Mouse (Mus musculus) intestine, embryonic 16.5 days (tissue): ENCODE results near the gene Bcam. TPM values are rescaled to one million over a fixed set of nuclear protein-coding genes. Genes with fewer than 3 reads are reported as not detected.

Experiments used
- ATAC-seq: fragments of 200-750 bp; cut with Nextera tagmentation; 2 replicates; pipeline ENCODE4 v1.8.0; 2017; ENCODE audit warnings: moderate TSS enrichment, moderate library complexity
- H3K27ac ChIP-seq: fragments of 300-500 bp; sonication (generic); 2 replicates; pipeline ENCODE4 v1.5.1; 2014; ENCODE audit warnings: mild to moderate bottlenecking, low read length
- H3K27me3 ChIP-seq: fragments of 300-500 bp; sonication (generic); replicated peaks from 2 replicates; pipeline ENCODE4 v1.6.1; 2014; ENCODE audit warnings: low read length, control low read depth, mixed read lengths; ENCODE audit not compliant: control insufficient read depth, insufficient read depth
- H3K36me3 ChIP-seq: fragments of 300-500 bp; sonication (generic); 2 replicates; pipeline ENCODE4 v1.6.1; 2014; ENCODE audit warnings: low read length, control low read depth; ENCODE audit not compliant: control insufficient read depth, insufficient read depth
- H3K4me1 ChIP-seq: fragments of 300-500 bp; sonication (generic); 2 replicates; pipeline ENCODE4 v1.6.1; 2014; ENCODE audit warnings: low read length, control low read depth, mixed read lengths; ENCODE audit not compliant: control insufficient read depth, insufficient read depth
- H3K4me2 ChIP-seq: fragments of 300-500 bp; sonication (generic); 2 replicates; pipeline ENCODE4 v1.6.1; 2014; ENCODE audit warnings: low read depth, low read length, control low read depth
- H3K4me3 ChIP-seq: fragments of 300-500 bp; sonication (generic); 2 replicates; pipeline ENCODE4 v1.5.1; 2014; ENCODE audit warnings: mild to moderate bottlenecking, low read length
- H3K9ac ChIP-seq: fragments of 300-500 bp; sonication (generic); 2 replicates; pipeline ENCODE4 v1.6.1; 2014; ENCODE audit warnings: low read depth, low read length
- H3K9me3 ChIP-seq: fragments of 300-500 bp; sonication (generic); 2 replicates; pipeline ENCODE4 v1.6.1; 2016; ENCODE audit warnings: low read length, control low read depth; ENCODE audit not compliant: control insufficient read depth
- WGBS: fragments of 180-500 bp; shearing (Covaris S2); extraction: QIAGEN DNeasy Blood & Tissue Kit; methylation state at CpG from one replicate; pipeline ENCODE4 v1.1.7; 2014; 5-methylcytosine and 5-hydroxymethylcytosine counted together
- polyA plus RNA-seq: library from polyadenylated mRNA; unstranded; fragments of >200 nt; fragmentation: Nextera tagmentation; extraction: Ambion mirVana; gene quantifications from 2 replicates; pipeline ENCODE4 v1.2.1, GENCODE M21; 2015

Gene Bcam
- polyA plus RNA-seq, 1 experiment from 2014 or later = 58.7 TPM

DNA sequence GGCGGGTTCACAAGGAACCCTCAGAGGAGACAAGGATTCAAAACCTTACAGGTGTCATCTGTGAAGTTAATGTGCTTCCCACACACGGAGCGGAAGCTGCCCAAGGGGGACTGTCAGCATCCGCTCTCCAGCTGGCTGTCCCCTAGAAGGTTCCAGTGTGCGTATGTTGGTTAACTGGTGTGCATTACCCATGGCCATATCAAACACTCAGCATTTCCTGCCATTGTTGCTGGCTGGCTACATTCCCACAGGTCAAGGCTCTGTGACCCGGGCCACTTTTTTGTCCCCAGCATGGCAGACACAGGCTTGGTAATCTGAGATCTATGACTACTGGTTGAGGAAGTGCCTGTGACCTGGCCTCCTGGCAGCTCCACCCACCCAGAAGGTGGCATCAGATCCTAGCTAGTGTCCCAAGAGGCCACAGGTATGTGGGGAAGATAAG lies 48.0 kb downstream of the Bcam start:
- peaks cover 15% of the 10 kb centered on the region for H3K9me3 ChIP-seq
- H3K27me3 ChIP-seq = no peaks in the 10 kb centered on the region
- peak overlapping the region; percentile 34 for H3K27ac ChIP-seq
- WGBS = 89% methylated on average over 6 of the region's 6 CpGs
- H3K4me2 ChIP-seq = no peak overlapping the region
- peak; percentile 36 for ATAC-seq
- no peak overlapping the region for H3K9ac ChIP-seq
- no peak overlapping the region for H3K4me3 ChIP-seq
- peaks cover 38% of the 10 kb centered on the region for H3K36me3 ChIP-seq
- 0 out of 2 replicates have a peak, but pooled peaks cover 4% of the 10 kb centered on the region for H3K4me1 ChIP-seq

GRCm38 (mm10) chr7:19719200-19719599 lies 51.6 kb downstream of the Bcam start:
- Histone ChIP-seq H3K4me1 (peaks cover 10% of the 10 kb centered on the region), H3K9me3 (peaks cover 15% of the 10 kb centered on the region), H3K36me3 (peaks cover 17% of the 10 kb centered on the region), H3K9ac (no peak overlapping the region), H3K27me3 (no peaks in the 10 kb centered on the region), H3K4me2 (no peak overlapping the region), H3K27ac (no peak overlapping the region), H3K4me3 (no peak overlapping the region)
- ATAC-seq = no peak
- WGBS = 90% methylated on average over 4 of the region's 4 CpGs

GRCm38 (mm10) chr7:19718297-19718952 lies 52.4 kb downstream of the Bcam start:
- H3K4me1 ChIP-seq = peaks cover 18% of the 10 kb centered on the region
- no peaks in the 10 kb centered on the region for H3K27me3 ChIP-seq
- peaks cover 15% of the 10 kb centered on the region for H3K9me3 ChIP-seq
- WGBS = 88% methylated on average over 5 of the region's 5 CpGs
- H3K36me3 ChIP-seq = peaks cover 22% of the 10 kb centered on the region
- ATAC-seq = no peak
- H3K9ac ChIP-seq = no peak overlapping the region
- H3K4me3 ChIP-seq = no peak overlapping the region
- no peak overlapping the region for H3K4me2 ChIP-seq
- H3K27ac ChIP-seq = no peak overlapping the region

- Histone ChIP-seq H3K4me3 (no peak overlapping the region), H3K36me3 (peaks cover 27% of the 10 kb centered on the region), H3K27ac (no peak overlapping the region), H3K27me3 (no peaks in the 10 kb centered on the region), H3K9ac (no peak overlapping the region), H3K4me1 (peaks cover 18% of the 10 kb centered on the region), H3K4me2 (no peak overlapping the region), H3K9me3 (peaks cover 15% of the 10 kb centered on the region)
- ATAC-seq = no peak
- WGBS = 88% methylated on average over 4 of the region's 4 CpGs
Observed at GRCm38 (mm10) chr7:19717346-19717745, 53.5 kb downstream of the Bcam start.

DNA sequence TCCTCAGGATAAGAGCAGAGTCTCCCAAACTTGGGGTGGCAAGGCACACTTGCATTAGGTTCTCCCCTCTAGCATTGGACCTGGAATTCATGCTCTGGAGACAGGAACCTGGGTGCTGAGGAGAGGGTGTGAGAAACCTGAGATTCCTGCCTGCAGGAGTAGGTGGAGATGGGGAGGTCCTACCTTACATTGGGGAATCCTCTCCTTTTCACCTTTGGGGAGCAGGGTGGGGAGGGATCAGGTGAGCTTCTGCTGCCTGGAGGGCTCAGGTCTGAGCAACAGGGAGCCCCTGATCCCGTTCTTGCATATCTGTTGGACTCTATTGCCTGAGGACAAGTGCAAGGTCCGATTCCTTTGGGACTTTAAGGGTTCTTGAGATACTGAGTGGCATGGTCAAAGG lies 54.0 kb downstream of the Bcam start:
- Histone ChIP-seq H3K36me3 (peaks cover 27% of the 10 kb centered on the region), H3K27me3 (no peaks in the 10 kb centered on the region), H3K4me1 (peaks cover 18% of the 10 kb centered on the region), H3K4me3 (peak overlapping the region; percentile 45; the same call in 1 of the 2 replicates), H3K9me3 (peaks cover 12% of the 10 kb centered on the region), H3K9ac (0 out of 2 replicates have a peak overlapping the region, but pooled peaks have one; percentile 15), H3K27ac (0 out of 2 replicates have a peak overlapping the region, but pooled peaks have one; percentile 22), H3K4me2 (peak overlapping the region; percentile 71; the same call in 1 of the 2 replicates)
- ATAC-seq = no peak
- WGBS = 86% methylated on average over 2 of the region's 2 CpGs

DNA sequence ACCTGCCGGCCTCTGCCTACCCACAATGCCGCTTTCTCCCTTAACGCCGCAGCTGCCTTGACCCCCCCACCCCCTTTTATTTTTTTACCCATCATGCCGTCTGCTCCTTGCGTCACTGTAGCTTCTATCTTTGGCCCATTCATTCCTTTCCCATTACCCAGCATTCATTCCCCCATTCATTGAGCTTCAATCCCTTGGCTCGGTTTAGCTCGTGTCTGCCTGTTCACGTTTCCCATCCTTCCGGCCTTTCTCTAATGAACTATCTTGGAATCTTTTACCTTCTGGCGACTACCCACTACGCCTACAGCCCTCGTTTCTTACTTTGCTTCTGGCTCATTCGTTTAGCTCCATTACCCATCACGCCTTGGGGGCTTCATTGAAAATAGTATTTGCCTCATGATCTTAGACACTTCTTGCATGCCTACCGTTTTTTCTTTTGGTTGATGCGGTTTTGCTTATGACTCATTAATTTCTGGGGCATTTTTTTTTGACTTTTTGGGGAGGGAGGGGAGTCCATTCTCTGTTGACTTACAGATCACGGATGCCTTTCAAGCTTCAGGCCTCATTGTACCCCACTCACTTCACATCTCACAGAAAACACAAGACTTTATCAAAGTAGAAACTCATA lies 54.6 kb downstream of the Bcam start:
- Histone ChIP-seq H3K4me1 (peaks cover 18% of the 10 kb centered on the region), H3K36me3 (peaks cover 32% of the 10 kb centered on the region), H3K9ac (peak overlapping the region; percentile 48)

DNA sequence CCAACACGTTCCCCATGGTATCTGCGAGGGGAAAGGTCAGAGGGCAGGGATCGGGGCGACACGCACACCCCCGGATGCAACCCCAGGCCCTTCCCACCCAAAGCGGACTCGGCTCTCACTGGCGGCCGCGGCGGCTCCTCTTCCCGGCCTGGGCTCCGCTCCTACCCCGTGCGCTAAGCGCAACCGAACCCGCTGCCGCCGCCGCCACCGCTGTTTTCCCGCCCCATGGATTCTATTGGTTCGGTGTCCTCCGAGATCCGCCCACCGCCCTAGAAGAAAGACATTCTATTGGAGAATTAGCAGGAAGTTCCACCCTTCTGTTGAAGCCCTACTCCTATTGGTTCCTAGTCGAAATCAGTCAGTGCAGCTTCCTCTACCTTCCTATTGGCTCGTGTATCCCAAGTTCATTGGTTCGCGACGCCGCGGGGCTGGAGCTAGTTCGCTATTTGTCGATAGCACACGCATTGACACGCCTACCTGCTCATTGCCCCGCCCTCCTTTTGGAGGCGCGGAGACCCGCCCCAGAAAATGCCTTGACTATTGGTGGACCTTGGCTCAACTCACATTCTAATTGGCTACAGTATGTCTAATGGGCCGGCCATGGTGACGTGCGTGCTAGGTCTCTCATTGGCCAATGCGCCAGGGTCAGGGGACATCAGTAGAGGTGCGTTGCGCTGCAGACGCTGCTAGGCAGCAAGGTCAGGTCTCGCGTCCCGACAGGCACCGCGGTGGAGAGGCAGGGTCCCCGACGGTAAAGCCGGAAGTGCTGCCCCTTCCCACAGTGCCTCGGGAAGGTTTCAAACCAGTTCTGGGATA lies 55.4 kb downstream of the Bcam start, which contains the start of gene Tomm40:
Gene Tomm40, minus strand, starts transcription at position 200 of the 816 bp plus-strand sequence.
- Histone ChIP-seq H3K4me2 (peak within 1 kb of the TSS; percentile 71), H3K9me3 (no peaks in the 10 kb centered on the region), H3K36me3 (peaks cover 31% of the 10 kb centered on the region), H3K4me3 (peak within 1 kb of the TSS; percentile 100), H3K4me1 (peaks cover 18% of the 10 kb centered on the region), H3K27me3 (no peaks in the 10 kb centered on the region), H3K27ac (peak within 1 kb of the TSS; percentile 84), H3K9ac (peak within 1 kb of the TSS; percentile 98)
- ATAC-seq = peak; percentile 99
- WGBS = under 1% methylated on average over 58 of the region's 59 CpGs

More for the DNA sequence above, 54.6 kb downstream of the Bcam start:
- peak overlapping the region; percentile 71 for H3K4me2 ChIP-seq
- 6% methylated on average over 18 of the region's 18 CpGs for whole genome bisulfite sequencing
- no peaks in the 10 kb centered on the region for H3K27me3 ChIP-seq
- H3K4me3 ChIP-seq = peak overlapping the region; percentile 45
- H3K9me3 ChIP-seq = peaks cover 5% of the 10 kb centered on the region
- peak overlapping the region; percentile 78 for H3K27ac ChIP-seq
- ATAC-seq = no peak

- H3K27ac ChIP-seq = peak overlapping the region; percentile 84
- peak; percentile 1; the same call in 1 of the 2 replicates for ATAC-seq
- peak overlapping the region; percentile 70 for H3K4me2 ChIP-seq
- H3K36me3 ChIP-seq = peaks cover 35% of the 10 kb centered on the region
- peak overlapping the region; percentile 98 for H3K9ac ChIP-seq
- H3K9me3 ChIP-seq = no peaks in the 10 kb centered on the region
- peaks cover 18% of the 10 kb centered on the region for H3K4me1 ChIP-seq
- under 1% methylated on average over 39 of the region's 39 CpGs for WGBS
- peak overlapping the region; percentile 100 for H3K4me3 ChIP-seq
- H3K27me3 ChIP-seq = no peaks in the 10 kb centered on the region
Observed at GRCm38 (mm10) chr7:19714836-19715235, 56.0 kb downstream of the Bcam start.

DNA sequence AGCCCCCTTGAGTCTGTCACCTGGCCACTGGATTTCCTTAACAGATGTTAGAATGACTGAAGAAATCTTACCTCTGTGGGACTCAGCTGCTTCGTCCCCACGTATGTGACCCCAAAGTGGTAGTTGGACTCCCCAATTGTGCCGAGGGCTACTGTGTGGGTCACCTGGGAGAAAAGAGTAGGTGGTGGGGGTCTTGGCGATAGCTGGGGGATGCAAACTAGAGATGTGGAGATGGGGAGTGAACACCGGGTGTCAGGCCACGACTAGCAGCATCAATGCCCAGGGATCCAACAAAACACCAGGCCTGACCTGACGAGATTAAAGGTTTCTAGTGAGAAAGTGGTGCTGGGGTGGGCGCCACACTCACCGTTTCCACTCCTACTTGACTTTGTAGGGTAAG lies 57.2 kb downstream of the Bcam start:
- H3K9me3 ChIP-seq = no peaks in the 10 kb centered on the region
- no peak for ATAC-seq
- no peak overlapping the region for H3K27ac ChIP-seq
- peaks cover 18% of the 10 kb centered on the region for H3K4me1 ChIP-seq
- 0 out of 2 replicates have a peak overlapping the region, but pooled peaks have one; percentile 70 for H3K4me2 ChIP-seq
- no peak overlapping the region for H3K9ac ChIP-seq
- WGBS = 87% methylated on average over 9 of the region's 9 CpGs
- H3K4me3 ChIP-seq = peak overlapping the region; percentile 100; the same call in 1 of the 2 replicates
- no peaks in the 10 kb centered on the region for H3K27me3 ChIP-seq
- H3K36me3 ChIP-seq = peaks cover 34% of the 10 kb centered on the region
